Mouse (Mus musculus) cortical plate, adult 2 months (tissue): ENCODE measurements at regions not wholly inside any gene's neighbourhood (a gene's known extent, or its start where the extent isn't known, plus 50 kb on each side); places are given as distances from the start of the nearest gene placed in this dataset.

Source experiments
- H3K27ac ChIP-seq: fragments of 200-500 bp; 2 replicates; pipeline ENCODE4 v1.5.1; 2012; ENCODE audit warnings: low read length, control low read depth, inconsistent platforms; ENCODE audit not compliant: insufficient read depth
- H3K4me1 ChIP-seq: fragments of 200-500 bp; 2 replicates; pipeline ENCODE4 v1.6.1; 2011; ENCODE audit warnings: low read length; ENCODE audit not compliant: control insufficient read depth, insufficient read depth
- H3K4me3 ChIP-seq: fragments of 200-500 bp; 2 replicates; pipeline ENCODE4 v1.5.1; 2011; ENCODE audit warnings: mild to moderate bottlenecking, low read length, control low read depth; ENCODE audit not compliant: insufficient read depth
- CTCF ChIP-seq: fragments of 200-500 bp; IDR thresholded peaks from 2 replicates; pipeline ENCODE4 v1.5.1; 2011; ENCODE audit warnings: mild to moderate bottlenecking, control low read depth, low read length; ENCODE audit not compliant: insufficient read depth; ENCODE audit errors: extremely low read depth
- POLR2A ChIP-seq: fragments of 200-500 bp; IDR thresholded peaks from 2 replicates; pipeline ENCODE4 v1.6.1; 2011; ENCODE audit warnings: mild to moderate bottlenecking, low read length, control low read depth; ENCODE audit not compliant: insufficient read depth; ENCODE audit errors: extremely low read depth

GRCm38 (mm10) chr8:116071497-116071896, 363.9 kb upstream of the Maf start:
- Histone ChIP-seq H3K27ac (no peak overlapping the region), H3K4me3 (no peak overlapping the region), H3K4me1 (no peaks in the 10 kb centered on the region)
- TF ChIP-seq CTCF (no peak), POLR2A (no peak)

- no peak overlapping the region for H3K27ac ChIP-seq
- no peaks in the 10 kb centered on the region for H3K4me1 ChIP-seq
- H3K4me3 ChIP-seq, result no peak overlapping the region
- TF ChIP-seq POLR2A, result no peak
- no peak for TF ChIP-seq CTCF
Observed at GRCm38 (mm10) chr8:116069538-116069937, 361.9 kb upstream of the Maf start.

GRCm38 (mm10) chr8:116067978-116068375, 360.4 kb upstream of the Maf start:
- no peak overlapping the region for H3K4me3 ChIP-seq
- H3K27ac ChIP-seq, result no peak overlapping the region
- no peaks in the 10 kb centered on the region for H3K4me1 ChIP-seq
- TF ChIP-seq POLR2A (no peak), CTCF (no peak)

- TF ChIP-seq POLR2A (no peak), CTCF (no peak)
- Histone ChIP-seq H3K27ac (no peak overlapping the region), H3K4me1 (no peaks in the 10 kb centered on the region), H3K4me3 (no peak overlapping the region)
Observed at GRCm38 (mm10) chr8:116067182-116067977, 359.8 kb upstream of the Maf start.

GRCm38 (mm10) chr8:116065871-116066270, 358.3 kb upstream of the Maf start:
- Histone ChIP-seq H3K27ac (no peak overlapping the region), H3K4me3 (no peak overlapping the region), H3K4me1 (no peaks in the 10 kb centered on the region)
- TF ChIP-seq POLR2A, result no peak
- no peak for TF ChIP-seq CTCF

- Histone ChIP-seq H3K4me1 (no peaks in the 10 kb centered on the region), H3K27ac (no peak overlapping the region), H3K4me3 (no peak overlapping the region)
- TF ChIP-seq POLR2A, result no peak
Observed at GRCm38 (mm10) chr8:116065327-116065726, 357.7 kb upstream of the Maf start.

- no peak overlapping the region for H3K4me3 ChIP-seq
- TF ChIP-seq CTCF, result no peak
- no peak for TF ChIP-seq POLR2A
- no peaks in the 10 kb centered on the region for H3K4me1 ChIP-seq
- no peak overlapping the region for H3K27ac ChIP-seq
Observed at GRCm38 (mm10) chr8:116064562-116064961, 357.0 kb upstream of the Maf start.

GRCm38 (mm10) chr8:116063541-116063940, 355.9 kb upstream of the Maf start:
- Histone ChIP-seq H3K27ac (no peak overlapping the region), H3K4me3 (no peak overlapping the region), H3K4me1 (no peaks in the 10 kb centered on the region)
- no peak for TF ChIP-seq POLR2A
- no peak for TF ChIP-seq CTCF

GRCm38 (mm10) chr8:116053483-116053882, 345.9 kb upstream of the Maf start:
- Histone ChIP-seq H3K27ac (no peak overlapping the region), H3K4me1 (no peaks in the 10 kb centered on the region), H3K4me3 (no peak overlapping the region)
- TF ChIP-seq POLR2A (no peak), CTCF (no peak)

- TF ChIP-seq POLR2A, result no peak
- TF ChIP-seq CTCF, result no peak
- Histone ChIP-seq H3K4me1 (no peaks in the 10 kb centered on the region), H3K4me3 (no peak overlapping the region), H3K27ac (no peak overlapping the region)
Observed at GRCm38 (mm10) chr8:116053043-116053442, 345.4 kb upstream of the Maf start.

- H3K4me3 ChIP-seq, result no peak overlapping the region
- H3K27ac ChIP-seq, result no peak overlapping the region
- TF ChIP-seq POLR2A (no peak), CTCF (no peak)
- H3K4me1 ChIP-seq, result no peaks in the 10 kb centered on the region
Observed at GRCm38 (mm10) chr8:116048480-116048879, 340.9 kb upstream of the Maf start.
